Mouse (Mus musculus) kidney, embryonic 15.5 days (tissue): Measurements from ENCODE around the gene Atg3. TPM values are rescaled to one million over a fixed set of nuclear protein-coding genes. Genes with fewer than 3 reads are reported as not detected.

Experiments used
- ATAC-seq: fragments of 200-750 bp; cut with Nextera tagmentation; replicated peaks from 2 replicates; pipeline ENCODE4 v1.8.0; 2017; ENCODE audit warnings: moderate TSS enrichment; ENCODE audit not compliant: low FRiP score
- H3K27ac ChIP-seq: fragments of 300-500 bp; sonication (generic); 2 replicates; pipeline ENCODE4 v1.5.1; 2015; ENCODE audit warnings: mild to moderate bottlenecking, inconsistent platforms
- H3K27me3 ChIP-seq: fragments of 300-500 bp; sonication (generic); 2 replicates; pipeline ENCODE4 v1.6.1; 2015; ENCODE audit warnings: inconsistent platforms
- H3K36me3 ChIP-seq: fragments of 300-500 bp; sonication (generic); 2 replicates; pipeline ENCODE4 v1.6.1; 2015; ENCODE audit warnings: inconsistent platforms
- H3K4me1 ChIP-seq: fragments of 300-500 bp; sonication (generic); 2 replicates; pipeline ENCODE4 v1.6.1; 2015; ENCODE audit warnings: inconsistent platforms
- H3K4me2 ChIP-seq: fragments of 300-500 bp; sonication (generic); 2 replicates; pipeline ENCODE4 v1.6.1; 2015; ENCODE audit warnings: moderate library complexity, mild to moderate bottlenecking, inconsistent platforms
- H3K4me3 ChIP-seq: fragments of 300-500 bp; sonication (generic); replicated peaks from 2 replicates; pipeline ENCODE4 v1.5.1; 2015; ENCODE audit warnings: mild to moderate bottlenecking, inconsistent platforms
- H3K9ac ChIP-seq: fragments of 300-500 bp; sonication (generic); 2 replicates; pipeline ENCODE4 v1.6.1; 2015; ENCODE audit warnings: mild to moderate bottlenecking, inconsistent platforms
- H3K9me3 ChIP-seq: fragments of 300-500 bp; sonication (generic); replicated peaks from 2 replicates; pipeline ENCODE4 v1.6.1; 2016; ENCODE audit warnings: inconsistent platforms
- WGBS: fragments of 180-500 bp; shearing (Covaris S2); methylation state at CpG from one replicate; pipeline ENCODE4 v1.1.7; 2015; ENCODE audit warnings: mixed read lengths; 5-methylcytosine and 5-hydroxymethylcytosine counted together
- polyA plus RNA-seq: library from polyadenylated mRNA; unstranded; fragments of >200 nt; fragmentation: Nextera tagmentation; extraction: Ambion mirVana; gene quantifications from 2 replicates; pipeline ENCODE4 v1.2.1, GENCODE M21; 2015

Gene Atg3
- polyA plus RNA-seq, 1 experiment from 2014 or later: 32.8 TPM

DNA sequence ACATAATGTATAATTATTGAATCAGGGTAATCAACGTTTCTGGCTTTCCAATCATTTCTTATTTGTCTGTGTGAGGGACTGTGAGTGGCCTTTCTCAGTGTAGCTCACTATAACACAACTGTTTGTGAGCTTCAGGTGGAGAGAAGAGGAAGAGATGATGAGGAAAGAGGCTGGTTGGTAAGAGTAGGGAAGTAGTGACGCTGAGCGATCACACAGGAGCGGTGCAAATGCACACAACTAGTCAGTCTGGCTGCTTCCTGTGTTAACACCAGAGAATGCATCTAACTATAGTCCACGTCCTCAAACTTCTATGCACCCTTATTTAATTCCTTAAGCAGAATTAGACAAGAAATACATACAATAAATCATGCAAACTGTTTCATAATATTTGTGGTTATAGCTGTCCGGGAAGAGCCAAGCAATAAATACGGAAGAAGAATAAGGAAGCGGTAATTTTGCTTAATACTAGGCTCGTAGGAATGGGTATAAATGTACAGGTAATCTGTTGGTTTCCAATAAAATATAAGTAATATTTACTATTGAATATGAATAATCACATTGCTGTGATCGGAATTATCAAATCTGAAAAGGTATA is 10.0 kb upstream of the Atg3 start:
- 94% methylated on average over 10 of the region's 10 CpGs for WGBS
- Histone ChIP-seq H3K4me3 (no peak overlapping the region), H3K4me2 (no peak overlapping the region), H3K27me3 (no peaks in the 10 kb centered on the region), H3K9ac (no peak overlapping the region), H3K36me3 (peaks cover 70% of the 10 kb centered on the region), H3K4me1 (no peaks in the 10 kb centered on the region), H3K27ac (no peak overlapping the region), H3K9me3 (no peaks in the 10 kb centered on the region)
- ATAC-seq: no peak

DNA sequence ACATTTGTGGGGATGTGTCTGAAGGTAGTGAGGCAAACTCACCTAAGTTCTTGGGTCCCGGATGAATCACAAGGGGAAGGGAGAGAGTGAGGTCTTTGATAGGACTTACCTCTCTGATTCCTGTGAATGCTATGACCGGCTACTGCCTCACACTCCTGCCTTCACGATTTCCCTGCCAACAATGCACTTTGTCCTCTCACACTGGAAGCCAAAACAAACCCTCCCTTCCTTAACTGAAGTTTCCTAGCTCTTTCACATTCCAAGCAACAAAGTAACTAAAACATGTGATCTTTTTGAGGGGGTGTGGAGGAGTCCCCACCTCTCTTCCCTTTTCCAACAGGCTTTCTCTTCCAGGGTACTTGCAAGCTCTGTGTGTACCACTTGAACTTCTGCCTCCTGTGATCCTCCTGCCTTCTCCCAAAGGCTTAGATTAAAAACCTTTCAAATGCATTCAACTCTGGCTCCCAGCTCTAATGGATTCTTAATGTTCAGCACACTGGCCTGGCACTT is 3.8 kb upstream of the Atg3 start:
- Histone ChIP-seq H3K4me3 (no peak overlapping the region), H3K27ac (no peak overlapping the region), H3K4me2 (no peak overlapping the region), H3K9me3 (no peaks in the 10 kb centered on the region), H3K9ac (no peak overlapping the region), H3K4me1 (peaks cover 12% of the 10 kb centered on the region), H3K36me3 (peaks cover 25% of the 10 kb centered on the region), H3K27me3 (no peaks in the 10 kb centered on the region)
- 76% methylated on average over 3 of the region's 3 CpGs for WGBS
- no peak for ATAC-seq

DNA sequence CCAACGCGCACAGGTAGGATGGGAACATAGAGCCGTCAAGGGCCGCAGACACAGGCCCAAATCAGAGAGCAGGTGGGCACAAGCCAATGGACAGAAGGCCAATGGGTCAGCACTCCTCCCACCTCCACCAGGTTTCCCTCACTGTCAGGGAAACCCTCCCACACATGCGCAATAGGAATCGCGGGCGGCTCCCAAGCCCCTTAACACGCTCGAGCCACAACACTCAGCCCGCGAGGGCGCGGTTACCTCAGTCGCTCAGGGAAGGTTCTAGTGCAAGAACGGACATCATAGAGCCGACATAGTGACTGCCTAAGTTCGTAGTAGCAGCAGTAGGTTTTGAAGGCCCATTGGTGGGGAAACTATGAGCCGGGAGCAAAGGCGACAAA is 456 bp upstream of the Atg3 start:
- under 1% methylated on average over 20 of the region's 20 CpGs for WGBS

DNA sequence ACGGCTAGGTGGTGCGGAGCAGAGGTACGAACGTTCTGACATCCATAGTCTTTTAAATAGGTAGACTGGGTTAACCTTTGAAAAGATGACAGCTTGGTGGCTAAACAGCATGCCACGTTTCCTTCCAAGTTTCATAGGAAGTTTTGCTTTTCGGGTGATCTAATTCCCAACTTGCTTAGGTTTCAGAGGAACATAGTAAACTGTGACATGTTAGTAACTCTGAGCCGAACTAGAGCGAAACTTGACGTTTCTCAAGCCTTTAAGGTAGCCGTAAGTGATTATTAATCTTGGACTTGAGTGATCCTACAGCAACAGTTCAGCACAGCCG is 768 bp downstream of the Atg3 start:
- H3K4me3 ChIP-seq: peak overlapping the region; percentile 90
- 2% methylated on average over 11 of the region's 11 CpGs for WGBS

More for the DNA sequence above, 456 bp upstream of the Atg3 start:
- H3K9me3 ChIP-seq: no peaks in the 10 kb centered on the region
- peak; percentile 77 for ATAC-seq
- H3K36me3 ChIP-seq: no peaks in the 10 kb centered on the region; the same call in 1 of the 2 replicates
- peak overlapping the region; percentile 97 for H3K27ac ChIP-seq
- peak overlapping the region; percentile 80 for H3K4me2 ChIP-seq
- peaks cover 14% of the 10 kb centered on the region for H3K4me1 ChIP-seq
- H3K4me3 ChIP-seq: peak overlapping the region; percentile 90
- H3K9ac ChIP-seq: peak overlapping the region; percentile 69
- H3K27me3 ChIP-seq: no peaks in the 10 kb centered on the region

DNA sequence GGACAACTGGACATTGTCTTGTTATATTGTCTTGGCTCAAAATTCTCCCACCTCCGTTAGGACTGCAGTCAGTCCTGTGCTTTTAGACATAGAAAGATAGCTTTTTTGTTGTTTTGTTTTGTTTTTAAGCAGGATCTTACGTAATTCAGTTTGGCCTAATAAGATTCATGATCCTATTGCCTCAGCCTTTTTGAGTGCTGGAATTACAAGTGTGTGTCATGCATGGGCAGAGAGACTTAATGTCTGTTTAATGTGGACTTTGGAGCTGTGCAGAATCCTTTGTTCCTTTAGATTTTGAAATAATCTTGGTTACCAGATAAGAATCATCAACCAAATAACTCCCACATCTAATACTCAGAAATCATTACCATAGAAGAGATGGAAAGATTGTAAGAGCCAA is 20.0 kb downstream of the Atg3 start:
- Histone ChIP-seq H3K9ac (no peak overlapping the region), H3K4me2 (no peak overlapping the region), H3K36me3 (peaks cover 14% of the 10 kb centered on the region), H3K4me1 (no peaks in the 10 kb centered on the region), H3K4me3 (no peak overlapping the region), H3K27ac (no peak overlapping the region), H3K9me3 (no peaks in the 10 kb centered on the region), H3K27me3 (no peaks in the 10 kb centered on the region)
- WGBS: 73% methylated on average over 2 of the region's 2 CpGs
- no peak for ATAC-seq

More for the DNA sequence above, 768 bp downstream of the Atg3 start:
- Histone ChIP-seq H3K4me2 (peak overlapping the region; percentile 80), H3K27ac (peak overlapping the region; percentile 97), H3K9ac (peak overlapping the region; percentile 77), H3K9me3 (no peaks in the 10 kb centered on the region), H3K4me1 (peaks cover 14% of the 10 kb centered on the region), H3K27me3 (no peaks in the 10 kb centered on the region), H3K36me3 (no peaks in the 10 kb centered on the region; the same call in 1 of the 2 replicates)
- ATAC-seq: no peak

DNA sequence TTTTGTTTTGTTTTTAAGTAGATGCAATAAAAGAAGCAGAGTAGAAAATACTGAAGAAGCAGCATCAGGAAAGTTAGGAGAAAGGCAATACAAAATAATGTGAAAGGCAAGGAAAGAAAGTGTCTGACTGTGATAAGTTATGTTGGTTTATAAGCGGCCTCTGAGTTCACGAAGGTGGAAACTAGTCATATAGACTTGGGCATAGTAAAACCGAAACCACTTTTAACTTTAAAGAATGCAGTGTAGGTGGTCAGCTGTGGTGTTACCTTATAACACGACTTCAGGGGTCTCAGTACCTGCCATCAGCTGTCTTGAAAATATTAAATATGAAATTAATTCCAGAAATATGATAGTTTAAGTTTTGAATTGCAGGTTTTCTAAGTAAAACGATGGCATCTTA is 23.2 kb downstream of the Atg3 start:
- no peak overlapping the region for H3K27ac ChIP-seq
- H3K9me3 ChIP-seq: no peaks in the 10 kb centered on the region
- H3K4me1 ChIP-seq: no peaks in the 10 kb centered on the region
- no peak for ATAC-seq
- no peaks in the 10 kb centered on the region for H3K27me3 ChIP-seq
- WGBS: 89% methylated on average over 5 of the region's 5 CpGs
- H3K4me2 ChIP-seq: no peak overlapping the region
- peaks cover 22% of the 10 kb centered on the region for H3K36me3 ChIP-seq
- H3K4me3 ChIP-seq: no peak overlapping the region
- no peak overlapping the region for H3K9ac ChIP-seq

DNA sequence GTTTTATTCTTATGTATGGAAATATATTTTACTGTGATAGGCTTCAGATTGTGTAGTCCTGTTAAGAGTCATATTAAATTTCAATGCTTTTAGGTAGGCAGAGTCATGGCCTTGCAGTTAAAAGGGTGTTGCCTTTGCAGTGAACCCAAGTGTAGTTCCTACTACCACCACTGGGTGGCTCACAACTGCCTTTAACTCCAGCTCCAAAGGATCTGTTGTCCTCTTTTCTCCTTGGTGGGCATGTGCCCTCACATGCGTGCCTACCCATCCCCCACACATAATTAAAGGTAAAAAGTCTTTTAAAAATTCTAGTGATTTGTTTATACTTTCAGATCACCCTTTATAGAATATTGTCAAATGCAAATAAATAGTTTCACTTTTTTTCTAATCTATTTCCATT is 34.0 kb downstream of the Atg3 start:
- Histone ChIP-seq H3K4me2 (no peak overlapping the region), H3K27ac (no peak overlapping the region), H3K9me3 (no peaks in the 10 kb centered on the region), H3K4me1 (no peaks in the 10 kb centered on the region), H3K36me3 (peaks cover 18% of the 10 kb centered on the region), H3K4me3 (no peak overlapping the region), H3K27me3 (no peaks in the 10 kb centered on the region), H3K9ac (no peak overlapping the region)
- 0 out of 2 replicates have a peak, but pooled peaks have one; percentile 12 for ATAC-seq
- 11% methylated on average over 1 of the region's 1 CpGs for WGBS

DNA sequence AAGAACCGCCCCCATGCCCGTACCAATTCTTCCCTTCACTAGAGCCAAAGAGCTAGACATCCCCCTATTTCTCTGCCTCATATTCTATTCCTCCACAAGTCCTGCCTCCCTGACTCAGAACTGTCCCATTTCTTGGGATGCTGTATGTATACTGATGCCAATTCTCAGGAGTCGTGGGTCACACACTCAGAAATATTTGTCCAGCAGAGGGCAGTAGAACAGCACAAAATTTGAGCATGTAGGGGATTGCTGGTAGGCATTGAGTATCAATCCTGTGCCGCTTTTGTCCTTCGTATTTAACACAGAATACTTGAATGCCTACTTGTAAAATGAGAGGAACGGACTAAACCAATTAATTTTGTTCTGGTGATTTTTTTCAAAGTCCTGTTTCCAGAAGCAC is 38.2 kb downstream of the Atg3 start:
- Histone ChIP-seq H3K36me3 (no peaks in the 10 kb centered on the region), H3K4me3 (no peak overlapping the region), H3K4me1 (no peaks in the 10 kb centered on the region), H3K27ac (no peak overlapping the region), H3K9me3 (no peaks in the 10 kb centered on the region), H3K4me2 (no peak overlapping the region), H3K27me3 (no peaks in the 10 kb centered on the region), H3K9ac (no peak overlapping the region)
- ATAC-seq: peak; percentile 67; the same call in 1 of the 2 replicates
- WGBS: 34% methylated on average over 6 of the region's 6 CpGs

DNA sequence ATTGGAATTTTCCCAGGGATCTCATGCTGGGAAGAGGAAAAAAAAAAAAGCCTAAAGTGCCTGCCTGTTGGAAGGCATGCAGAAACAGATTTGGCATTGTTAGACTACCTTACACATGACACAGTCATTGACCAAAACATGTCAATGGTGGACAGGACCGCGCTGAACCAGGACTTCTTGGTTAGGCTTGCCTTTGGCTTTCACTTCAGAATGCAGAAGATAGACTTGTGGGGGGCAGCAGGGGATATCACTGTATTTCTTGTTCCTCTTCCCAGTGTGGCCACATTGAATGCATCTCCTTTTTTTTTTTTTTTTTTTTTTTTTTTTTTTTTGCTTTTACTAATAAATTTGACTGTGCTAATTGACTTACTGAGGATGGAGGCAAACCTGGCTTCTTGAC is 42.8 kb downstream of the Atg3 start:
- WGBS: 96% methylated on average over 2 of the region's 2 CpGs
- no peak overlapping the region for H3K27ac ChIP-seq
- H3K27me3 ChIP-seq: no peaks in the 10 kb centered on the region
- H3K9me3 ChIP-seq: no peaks in the 10 kb centered on the region
- ATAC-seq: no peak
- no peak overlapping the region for H3K4me3 ChIP-seq
- no peaks in the 10 kb centered on the region for H3K36me3 ChIP-seq
- H3K9ac ChIP-seq: no peak overlapping the region
- H3K4me1 ChIP-seq: no peaks in the 10 kb centered on the region
- no peak overlapping the region for H3K4me2 ChIP-seq

DNA sequence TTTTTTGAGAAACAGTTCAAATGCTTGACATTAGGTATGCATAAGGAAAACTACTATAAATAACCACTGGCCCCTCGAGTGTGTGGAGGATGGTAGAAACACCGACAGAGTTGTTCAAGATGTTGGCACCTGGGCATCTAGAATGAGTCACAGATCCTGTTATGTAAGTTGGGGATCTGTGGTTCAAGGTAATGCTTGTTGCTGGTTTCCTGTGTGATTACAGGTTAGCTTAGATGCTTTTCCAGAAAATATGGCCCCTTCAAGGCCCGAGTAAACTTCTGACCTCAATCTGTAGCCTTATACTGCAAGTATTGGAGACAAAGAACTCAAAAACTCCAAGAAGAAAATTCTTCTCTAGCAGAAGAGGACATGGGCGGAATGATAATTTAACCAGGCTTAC is 45.9 kb downstream of the Atg3 start:
- Histone ChIP-seq H3K4me2 (no peak overlapping the region), H3K9me3 (no peaks in the 10 kb centered on the region), H3K36me3 (no peaks in the 10 kb centered on the region), H3K27me3 (no peaks in the 10 kb centered on the region), H3K9ac (no peak overlapping the region), H3K4me3 (no peak overlapping the region), H3K27ac (no peak overlapping the region), H3K4me1 (no peaks in the 10 kb centered on the region)
- no peak for ATAC-seq
- 79% methylated on average over 4 of the region's 4 CpGs for WGBS

DNA sequence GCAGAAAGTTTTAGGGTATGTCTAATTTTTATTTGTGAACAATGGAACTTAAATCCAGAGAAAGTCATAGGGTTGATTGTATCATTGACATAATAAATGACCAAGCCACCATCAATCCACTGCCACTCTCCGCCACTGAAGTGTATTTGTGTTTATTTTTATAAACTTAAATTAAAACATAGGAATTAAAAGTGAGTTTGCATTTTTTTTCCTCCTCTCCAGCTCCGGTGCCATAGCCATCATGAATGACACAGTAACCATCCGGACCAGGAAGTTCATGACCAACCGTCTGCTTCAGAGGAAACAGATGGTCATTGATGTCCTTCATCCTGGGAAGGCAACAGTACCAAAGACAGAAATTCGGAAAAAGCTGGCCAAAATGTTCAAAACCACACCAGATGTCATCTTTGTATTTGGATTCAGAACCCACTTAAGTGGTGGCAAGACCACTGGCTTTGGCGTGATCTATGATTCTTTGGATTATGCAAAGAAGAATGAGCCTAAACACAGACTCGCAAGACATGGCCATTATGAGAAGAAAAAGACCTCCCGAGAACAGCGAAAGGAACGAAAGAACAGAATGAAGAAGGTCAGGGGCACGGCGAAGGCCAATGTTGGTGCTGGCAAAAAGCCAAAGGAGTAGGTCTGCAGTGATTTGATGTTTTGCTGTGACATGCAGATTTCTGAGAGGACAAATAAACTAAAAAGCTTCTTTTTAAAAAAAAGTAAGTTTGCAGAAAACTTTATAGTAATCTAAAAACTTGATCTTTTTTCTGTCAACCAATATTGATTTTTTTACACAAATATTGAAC is 46.5 kb downstream of the Atg3 start:
- no peak overlapping the region for H3K9ac ChIP-seq
- H3K27ac ChIP-seq: no peak overlapping the region
- no peaks in the 10 kb centered on the region for H3K4me1 ChIP-seq
- H3K4me3 ChIP-seq: no peak overlapping the region
- H3K36me3 ChIP-seq: no peaks in the 10 kb centered on the region
- 72% methylated on average over 12 of the region's 12 CpGs for WGBS
- ATAC-seq: no peak
- no peaks in the 10 kb centered on the region for H3K27me3 ChIP-seq
- no peaks in the 10 kb centered on the region for H3K9me3 ChIP-seq
- no peak overlapping the region for H3K4me2 ChIP-seq

DNA sequence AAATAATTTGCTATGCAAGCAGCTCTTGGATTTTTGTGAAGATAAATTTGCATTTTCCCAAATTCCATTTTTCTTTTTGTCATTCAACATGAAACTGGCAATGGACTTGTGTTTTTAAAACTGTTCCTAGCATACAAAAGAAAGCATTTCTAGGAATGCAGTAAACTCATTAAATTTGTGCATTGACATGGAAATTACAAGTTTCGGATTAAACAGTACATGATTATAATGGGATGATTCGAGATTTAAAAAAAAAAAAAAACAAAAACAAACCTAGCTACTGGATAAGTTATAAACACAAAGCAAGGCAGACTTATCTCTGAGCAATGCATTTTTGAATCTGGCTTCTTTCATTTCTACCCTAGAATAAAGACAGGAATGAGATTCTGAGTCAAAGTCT is 63.4 kb downstream of the Atg3 start:
- Histone ChIP-seq H3K27ac (no peak overlapping the region), H3K9ac (no peak overlapping the region), H3K4me1 (no peaks in the 10 kb centered on the region), H3K27me3 (no peaks in the 10 kb centered on the region), H3K9me3 (no peaks in the 10 kb centered on the region), H3K4me2 (no peak overlapping the region), H3K36me3 (no peaks in the 10 kb centered on the region), H3K4me3 (no peak overlapping the region)
- no peak for ATAC-seq
- 84% methylated on average over 2 of the region's 2 CpGs for WGBS
